Mouse (Mus musculus) inflammation-experienced regulatory T-cells, adult 16 weeks (primary cell): Measurements from ENCODE around the gene Acot5. TPM values are rescaled to one million over a fixed set of nuclear protein-coding genes. Genes with fewer than 3 reads are reported as not detected.

ENCODE experiments used
- polyA plus RNA-seq: library from polyadenylated mRNA; unstranded; fragments of 100-300 nt; shearing (Covaris generic); gene quantifications from one replicate; pipeline ENCODE4 v1.2.1, GENCODE M21; 2017

Gene Acot5
- not detected for polyA plus RNA-seq

GRCm38 (mm10) chr12:84068986-84069385 is at the start of gene Acot5:
Gene Acot5 (plus strand): TSS chr12:84069325.

GRCm38 (mm10) chr12:84038241-84038640 is 30.9 kb upstream of the Acot5 start, which contains the start of gene Acot4:
Gene Acot4 (plus strand): TSS chr12:84038379.

GRCm38 (mm10) chr12:84038691-84039111 is 30.4 kb upstream of the Acot5 start, which contains the start of gene Gm49366:
Gene Gm49366 (plus strand): TSS chr12:84038935.

GRCm38 (mm10) chr12:84051937-84052474 is 17.1 kb upstream of the Acot5 start, which contains the start of gene Acot3:
Gene Acot3 (plus strand): TSS chr12:84052144.

GRCm38 (mm10) chr12:84100604-84101492 is 31.7 kb downstream of the Acot5 start, which contains the start of gene Acot6:
Gene Acot6 (plus strand): TSS chr12:84100654.

GRCm38 (mm10) chr12:84114153-84114994 is 45.2 kb downstream of the Acot5 start, which contains the start of gene Dnal1:
Gene Dnal1 (plus strand): TSS chr12:84114366.

Other genes starting within 250 kb of the Acot5 start
- 56.8 TPM for gene Numb, start 147.4 kb upstream of the Acot5 start, polyA plus RNA-seq
- gene Riox1, start 118.7 kb upstream of the Acot5 start, polyA plus RNA-seq: 2.3 TPM
- not detected for gene Heatr4, start 84.5 kb upstream of the Acot5 start, polyA plus RNA-seq
- gene Acot2, start 81.5 kb upstream of the Acot5 start, polyA plus RNA-seq: 1.3 TPM
- gene Acot1, start 59.8 kb upstream of the Acot5 start, polyA plus RNA-seq: not detected
- gene Acot4, start 30.9 kb upstream of the Acot5 start, polyA plus RNA-seq: 0.15 TPM
- gene Gm49366, start 30.4 kb upstream of the Acot5 start, polyA plus RNA-seq: not detected
- not detected for gene Acot3, start 17.2 kb upstream of the Acot5 start, polyA plus RNA-seq
- 0.55 TPM for gene Acot6, start 31.3 kb downstream of the Acot5 start, polyA plus RNA-seq
- 0.93 TPM for gene Dnal1, start 45.0 kb downstream of the Acot5 start, polyA plus RNA-seq
- not detected for gene Pnma1, start 79.2 kb downstream of the Acot5 start, polyA plus RNA-seq
- gene Elmsan1, start 149.6 kb downstream of the Acot5 start, polyA plus RNA-seq: 32.9 TPM
- gene Ptgr2, start 215.9 kb downstream of the Acot5 start, polyA plus RNA-seq: 39.0 TPM
- gene Zfp410, start 247.5 kb downstream of the Acot5 start, polyA plus RNA-seq: 74.8 TPM